ENCODE assay signal across 7 mouse cellular contexts in genomic region chr5:67532756-67533255, GRCm38 (mm10).
DNase-seq lines count a peak whose midpoint lies in the region; ATAC-seq and TF ChIP-seq lines count a peak whose summit lies in the region.

No protein-coding gene starts in this region.

- H3K79me2 ChIP-seq in CH12.LX (replicated peaks; ENCODE audit: control insufficient read depth, extremely low read depth, insufficient read depth, poor library complexity, severe bottlenecking) (no peaks in the 10 kb centered on the region), myocyte (ENCODE audit: control insufficient read depth, insufficient read depth) (no peaks in the 10 kb centered on the region)

- TF ChIP-seq RAD21 in CH12.LX (IDR thresholded peaks at IDR 0.05; ENCODE audit: low read depth, low read length), result no peak

- WGBS in hindbrain, embryonic 13.5 days, result 32% methylated on average over 15 of the region's 15 CpGs
- WGBS in limb, embryonic 12.5 days, result 24% methylated on average over 15 of the region's 15 CpGs

- H3K4me3 ChIP-seq in CH12.LX (replicated peaks in 1 of 3; ENCODE audit: low read depth in 2 of 3, low read length in 2 of 3, poor library complexity in 1 of 3), result no peak overlapping the region
- peak overlapping the region; percentile 64 for H3K4me3 ChIP-seq in gastrocnemius, adult 2 months
- peak overlapping the region; percentile 11; the same call in 1 of the 2 replicates for H3K4me3 ChIP-seq in hindbrain, embryonic 13.5 days
- H3K4me3 ChIP-seq in limb, embryonic 12.5 days (replicated peaks), result no peak overlapping the region
- no peak overlapping the region for H3K4me3 ChIP-seq in myocyte

- no peak overlapping the region for H3K9ac ChIP-seq in CH12.LX (ENCODE audit: insufficient read depth, low read depth)
- no peak overlapping the region for H3K9ac ChIP-seq in hindbrain, embryonic 13.5 days
- H3K9ac ChIP-seq in limb, embryonic 12.5 days (replicated peaks), result no peak overlapping the region

- 0 out of 4 replicates have a peak, but pooled peaks cover 2 to 6% of the 10 kb centered on the region in 2 experiments for H3K4me1 ChIP-seq in CH12.LX (ENCODE audit: control insufficient read depth in 1 of 2, insufficient read depth in 2 of 2)
- H3K4me1 ChIP-seq in hindbrain, embryonic 13.5 days (replicated peaks), result peaks cover 5% of the 10 kb centered on the region
- peaks cover 5% of the 10 kb centered on the region; the same call in 1 of the 2 replicates for H3K4me1 ChIP-seq in limb, embryonic 12.5 days (replicated peaks)

- no peaks in the 10 kb centered on the region for H3K9me3 ChIP-seq in CH12.LX (replicated peaks; ENCODE audit: low read length)
- no peaks in the 10 kb centered on the region for H3K9me3 ChIP-seq in hindbrain, embryonic 13.5 days
- H3K9me3 ChIP-seq in limb, embryonic 12.5 days, result no peaks in the 10 kb centered on the region

- H3K27ac ChIP-seq in CH12.LX (ENCODE audit: insufficient read depth, low read depth), result no peak overlapping the region
- H3K27ac ChIP-seq in gastrocnemius, adult 2 months, result peak overlapping the region; percentile 53
- no peak overlapping the region for H3K27ac ChIP-seq in hindbrain, embryonic 13.5 days
- H3K27ac ChIP-seq in limb, embryonic 12.5 days, result no peak overlapping the region

- ATAC-seq in hindbrain, embryonic 13.5 days (ENCODE audit: low FRiP score), result peak; percentile 50
- ATAC-seq in limb, embryonic 12.5 days (ENCODE audit: insufficient number of reproducible peaks, insufficient read depth, low FRiP score, low TSS enrichment, low read depth), result 0 out of 2 replicates have a peak, but pooled peaks have one; percentile 20
- ATAC-seq in erythroblast, adult 5-6 weeks (replicated peaks; ENCODE audit: low FRiP score, poor library complexity, severe bottlenecking), result no peak

- DNase-seq in CH12.LX (ENCODE audit: extremely low read depth) (no peak), adipocyte (ENCODE audit: low spot score) (peak; percentile 12)
- peak; percentile 71 for DNase-seq in gastrocnemius, adult 2 months

- in situ Hi-C loops in CH12.LX (cut with MboI; ENCODE audit: low pct_ligation_motif_present, low pct_unique_long_range_greater_than_20kb, low sequenced_read_pairs), result loop anchor here (5.0 to 25.0 kb wide), 3 partner anchors 194 to 579 kb away; no protein-coding TSS in a partner anchor

- intact Hi-C loops in gastrocnemius, adult 2 months (cut with DNase I), result loop anchor here (1.0 to 10.0 kb wide), 2 partner anchors 195 to 482 kb away; no protein-coding TSS in a partner anchor

- no peaks in the 10 kb centered on the region for H3K27me3 ChIP-seq in CH12.LX (replicated peaks)
- H3K27me3 ChIP-seq in hindbrain, embryonic 13.5 days, result peaks cover 11% of the 10 kb centered on the region; the same call in 1 of the 2 replicates
- H3K27me3 ChIP-seq in limb, embryonic 12.5 days, result peaks cover 9% of the 10 kb centered on the region; the same call in 1 of the 2 replicates
- no peaks in the 10 kb centered on the region for H3K27me3 ChIP-seq in myocyte (ENCODE audit: control insufficient read depth, insufficient read depth, insufficient read length)

- peak overlapping the region; percentile 51; the same call in 1 of the 2 replicates for H3K4me2 ChIP-seq in CH12.LX (ENCODE audit: insufficient read depth, low read depth, poor library complexity, severe bottlenecking)
- peak overlapping the region; percentile 44 for H3K4me2 ChIP-seq in hindbrain, embryonic 13.5 days
- H3K4me2 ChIP-seq in limb, embryonic 12.5 days, result peak overlapping the region; percentile 42
- peak overlapping the region; percentile 45 for H3K4me2 ChIP-seq in myocyte (ENCODE audit: low read depth)

- dilution Hi-C loops in CH12.LX (cut with MboI; ENCODE audit: extremely low pct_ligation_motif_present, extremely low pct_unique_long_range_greater_than_20kb, low sequenced_read_pairs), result no loop called here

- H3K36me3 ChIP-seq in CH12.LX (replicated peaks in 1 of 2; ENCODE audit: control insufficient read depth in 1 of 2, insufficient read depth in 1 of 2, low read length in 1 of 2), result no peaks in the 10 kb centered on the region
- H3K36me3 ChIP-seq in hindbrain, embryonic 13.5 days, result no peaks in the 10 kb centered on the region
- no peaks in the 10 kb centered on the region for H3K36me3 ChIP-seq in limb, embryonic 12.5 days
- no peaks in the 10 kb centered on the region for H3K36me3 ChIP-seq in myocyte (ENCODE audit: control insufficient read depth, insufficient read depth)

- TF ChIP-seq CTCF in CH12.LX (conservative IDR thresholded peaks at IDR 0.05 in 1 of 2, IDR thresholded peaks at IDR 0.05 in 1 of 2; ENCODE audit: low read depth in 2 of 2, low read length in 2 of 2), result no peak
- no peak for TF ChIP-seq CTCF in gastrocnemius, adult 2 months (IDR thresholded peaks at IDR 0.05)

- TF ChIP-seq EP300 in CH12.LX (IDR thresholded peaks at IDR 0.05; ENCODE audit: low read length), result no peak

- TF ChIP-seq POLR2A in CH12.LX (IDR thresholded peaks at IDR 0.05; ENCODE audit: low read depth, low read length), result no peak
- no peak for TF ChIP-seq POLR2A in myocyte (IDR thresholded peaks at IDR 0.05; ENCODE audit: insufficient read length, low read depth)

- H3ac ChIP-seq in myocyte (ENCODE audit: control insufficient read depth, insufficient read length), result no peak overlapping the region

TF ChIP-seq in CH12.LX, 34 proteins besides CTCF, POLR2A, EP300 and RAD21:
- no peak for TF ChIP-seq ELF1 (IDR thresholded peaks at IDR 0.05; ENCODE audit: low read depth, low read length)
- no peak for TF ChIP-seq TBP (conservative IDR thresholded peaks at IDR 0.05; ENCODE audit: low read depth, low read length)
- no peak for TF ChIP-seq UBTF (IDR thresholded peaks at IDR 0.05; ENCODE audit: low read depth, low read length)
- no peak for TF ChIP-seq TCF12 (IDR thresholded peaks at IDR 0.05; ENCODE audit: low read depth, low read length)
- TF ChIP-seq ZNF384 (IDR thresholded peaks at IDR 0.05; ENCODE audit: low read depth, low read length), result no peak
- TF ChIP-seq HCFC1 (IDR thresholded peaks at IDR 0.05; ENCODE audit: low read depth, low read length), result no peak
- no peak for TF ChIP-seq ZC3H11A (IDR thresholded peaks at IDR 0.05; ENCODE audit: low read depth, low read length)
- no peak for TF ChIP-seq MXI1 (IDR thresholded peaks at IDR 0.05; ENCODE audit: low read depth, low read length)
- TF ChIP-seq SIN3A (IDR thresholded peaks at IDR 0.05; ENCODE audit: low read length), result no peak
- TF ChIP-seq BHLHE40 (IDR thresholded peaks at IDR 0.05; ENCODE audit: low read depth, low read length), result no peak
- TF ChIP-seq MAZ (IDR thresholded peaks at IDR 0.05; ENCODE audit: low read depth, low read length), result no peak
- no peak for TF ChIP-seq MYC (IDR thresholded peaks at IDR 0.05; ENCODE audit: low read depth, low read length)
- no peak for TF ChIP-seq RCOR1 (conservative IDR thresholded peaks at IDR 0.05; ENCODE audit: low read depth, low read length)
- TF ChIP-seq ETS1 (conservative IDR thresholded peaks at IDR 0.05; ENCODE audit: low read depth, low read length), result no peak
- TF ChIP-seq IRF4 (IDR thresholded peaks at IDR 0.05; ENCODE audit: low read depth, low read length), result no peak
- no peak for TF ChIP-seq MAX (IDR thresholded peaks at IDR 0.05; ENCODE audit: low read length)
- TF ChIP-seq GABPA (IDR thresholded peaks at IDR 0.05; ENCODE audit: insufficient replicate concordance, low read depth, low read length), result no peak

TF ChIP-seq in myocyte, 11 proteins besides CTCF, POLR2A, EP300 and RAD21:
- TF ChIP-seq MYOG (IDR thresholded peaks at IDR 0.05; ENCODE audit: control insufficient read depth in 1 of 3, insufficient read depth in 1 of 3, insufficient read length in 2 of 3, low read depth in 2 of 3), result no peak
- no peak for TF ChIP-seq TCF12 (IDR thresholded peaks at IDR 0.05; ENCODE audit: insufficient read depth, poor library complexity, severe bottlenecking)
- TF ChIP-seq SRF (IDR thresholded peaks at IDR 0.05; ENCODE audit: control insufficient read depth, insufficient read length, low read depth), result no peak
- no peak for TF ChIP-seq POLR2AphosphoS2 (IDR thresholded peaks at IDR 0.05; ENCODE audit: insufficient read length, low read depth)
- TF ChIP-seq MAX (IDR thresholded peaks at IDR 0.05; ENCODE audit: low read depth), result no peak
- TF ChIP-seq E2F4 (IDR thresholded peaks at IDR 0.05; ENCODE audit: insufficient read depth), result no peak

Comparison
In these comparisons a context has a peak if more than half of its experiments do, and no peak if none do; other contexts are left out.
1. H3K4me3 ChIP-seq: peak in gastrocnemius, adult 2 months (single experiment) and hindbrain, embryonic 13.5 days (single experiment); none in CH12.LX (0 of 3), limb, embryonic 12.5 days (single experiment) and myocyte (single experiment).
2. Peak in every context shown above with its lines, with median percentiles within 50 percentile points of each other: H3K4me2 ChIP-seq.